Mouse (Mus musculus) E14TG2a.4 (cell line): ENCODE measurements around the gene AC131692.1.

Experiments used
- CTCF ChIP-seq: conservative IDR thresholded peaks from 2 replicates; pipeline ENCODE4 v1.5.1; 2014; ENCODE audit warnings: low read length
- NANOG ChIP-seq: IDR thresholded peaks from 2 replicates; pipeline ENCODE4 v1.6.1; 2014; ENCODE audit warnings: borderline replicate concordance, low read length, mixed read lengths
- POU5F1 ChIP-seq: IDR thresholded peaks from 2 replicates; pipeline ENCODE4 v1.6.1; 2014; ENCODE audit warnings: low read length, borderline replicate concordance

DNA sequence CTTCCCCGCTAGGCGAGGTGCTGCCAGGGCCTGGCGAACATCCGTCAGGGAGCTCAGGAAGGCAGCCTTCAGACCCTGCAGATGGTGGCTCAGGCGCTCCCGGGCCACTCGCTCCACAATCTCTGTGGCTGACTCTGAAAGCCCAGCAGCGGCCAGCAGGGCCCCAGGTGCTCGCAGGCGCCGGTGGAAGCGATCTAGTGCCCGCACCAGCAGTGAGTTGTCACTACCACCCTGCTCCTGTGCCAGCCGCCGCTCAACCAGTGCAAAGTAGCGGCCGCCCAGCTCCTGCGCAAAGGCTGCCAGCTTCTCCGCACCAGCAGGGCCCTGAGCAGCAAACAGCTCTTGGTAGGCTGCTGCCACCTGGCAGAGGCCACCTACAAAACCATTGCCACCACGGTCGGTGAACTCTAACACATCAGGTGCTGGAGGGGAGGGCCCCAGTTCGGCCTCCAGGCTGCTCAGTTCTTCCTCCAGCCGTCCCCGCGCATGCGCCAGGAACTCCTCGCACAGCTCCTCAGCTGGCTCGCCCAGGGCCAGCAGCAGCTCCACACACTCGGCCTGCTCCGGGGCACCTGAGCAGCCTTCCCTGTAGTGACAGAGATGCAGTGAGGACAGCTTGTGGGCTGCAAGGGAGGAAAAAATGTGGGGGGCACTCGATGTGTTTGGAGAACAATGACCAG is 23.5 kb upstream of the AC131692.1 start:
- no peak for TF ChIP-seq CTCF
- TF ChIP-seq NANOG, result no peak
- no peak for TF ChIP-seq POU5F1
